Comparison of ENCODE assay signal across 11 mouse cellular contexts in the genomic region with DNA sequence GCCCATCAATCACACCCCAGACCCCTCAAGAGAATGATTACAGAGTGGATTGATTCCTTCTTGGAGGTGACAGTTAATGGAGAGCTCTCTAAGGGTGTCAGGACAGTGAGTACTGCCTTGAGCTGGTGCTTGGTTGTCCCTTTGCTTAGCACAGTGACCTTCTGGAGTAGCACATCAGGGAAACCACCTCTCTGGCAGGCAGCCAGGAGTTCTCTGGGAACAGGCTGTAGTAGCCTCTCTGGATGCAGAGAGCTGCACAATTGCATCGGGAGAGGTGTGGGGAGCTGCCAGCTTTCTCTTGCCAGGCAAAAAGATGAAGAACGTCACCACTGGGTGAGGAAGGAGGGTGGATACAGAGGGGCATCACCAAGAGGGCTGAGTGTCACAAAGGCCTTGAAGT.
A peak's percentile ranks its signal among the peaks of the same experiment; 100 is the strongest.
DNase-seq lines count a peak whose midpoint lies in the region; ATAC-seq and TF ChIP-seq lines count a peak whose summit lies in the region.
"Had no signal": no experiment of that assay in that cellular context is flagged by ENCODE, and none has a peak within 500 bp of the region (broad histone marks: within the 10 kb centered on the region; RNA-seq: fewer than 3 reads in every experiment).

No protein-coding gene starts in this region.

- H3K4me3 ChIP-seq in lung, embryonic 14.5 days (ENCODE audit: low read depth, low read length) = no peak overlapping the region
- no peak overlapping the region for H3K4me3 ChIP-seq in lung, adult 2 months (replicated peaks; ENCODE audit: extremely low read depth, low read depth, low read length)
- H3K4me3 ChIP-seq in intestine, embryonic 15.5 days (replicated peaks) = no peak overlapping the region
- H3K4me3 ChIP-seq: embryonic facial prominence, embryonic 10.5 days; megakaryocyte, embryonic 14.5 days had no signal

- no peak for TF ChIP-seq CTCF in lung, embryonic 14.5 days (IDR thresholded peaks at IDR 0.05; ENCODE audit: low read depth)
- TF ChIP-seq CTCF in lung, adult 2 months (IDR thresholded peaks at IDR 0.05; ENCODE audit: insufficient read depth, low read length) = no peak

- peak; percentile 45 for DNase-seq in lung, embryonic 14.5 days
- DNase-seq in lung, adult 2 months = no peak
- peak; percentile 91 for DNase-seq in adrenal gland, postnatal 14 days
- peak; percentile 62 for DNase-seq in cerebellum, adult 9-11 months
- peak; percentile 36 for DNase-seq in lung, postnatal 14 days
- DNase-seq in urinary bladder, postnatal 36 days (ENCODE audit: low spot score in 2 of 2) = no peak
- DNase-seq in thymus, postnatal 10 days (ENCODE audit: low spot score in 2 of 2) = no peak
- DNase-seq: gastrocnemius, postnatal 36 days had no signal

- no peak overlapping the region for H3K27ac ChIP-seq in lung, embryonic 14.5 days (ENCODE audit: low read depth)
- H3K27ac ChIP-seq in intestine, embryonic 15.5 days = no peak overlapping the region
- H3K27ac ChIP-seq: embryonic facial prominence, embryonic 10.5 days had no signal

- no peak overlapping the region for H3K9ac ChIP-seq in lung, embryonic 14.5 days
- H3K9ac ChIP-seq in intestine, embryonic 15.5 days = no peak overlapping the region

- ATAC-seq in lung, embryonic 14.5 days (ENCODE audit: insufficient read depth) = no peak
- ATAC-seq in intestine, embryonic 15.5 days = no peak

- no peak overlapping the region for H3K4me2 ChIP-seq in lung, embryonic 14.5 days
- no peak overlapping the region for H3K4me2 ChIP-seq in intestine, embryonic 15.5 days (replicated peaks)

- TF ChIP-seq POLR2A in lung, adult 2 months (IDR thresholded peaks at IDR 0.05; ENCODE audit: borderline replicate concordance, extremely low read depth, low read depth, low read length) = no peak

- WGBS in lung, embryonic 14.5 days = 42% methylated on average over 2 of the region's 2 CpGs
- 55% methylated on average over 2 of the region's 2 CpGs for WGBS in lung, adult 2 months
- WGBS in intestine, embryonic 15.5 days = 69% methylated on average over 2 of the region's 2 CpGs

- H3K27me3 ChIP-seq in lung, embryonic 14.5 days (ENCODE audit: insufficient read depth, low read length) = no peaks in the 10 kb centered on the region
- H3K27me3 ChIP-seq in intestine, embryonic 15.5 days (replicated peaks) = no peaks in the 10 kb centered on the region
- H3K27me3 ChIP-seq: megakaryocyte, embryonic 14.5 days had no signal

- no peaks in the 10 kb centered on the region for H3K36me3 ChIP-seq in lung, embryonic 14.5 days (ENCODE audit: insufficient read depth)
- H3K36me3 ChIP-seq in intestine, embryonic 15.5 days = no peaks in the 10 kb centered on the region
- H3K36me3 ChIP-seq: embryonic facial prominence, embryonic 10.5 days had no signal

- H3K4me1 ChIP-seq in lung, embryonic 14.5 days (ENCODE audit: insufficient read depth) = no peaks in the 10 kb centered on the region
- no peaks in the 10 kb centered on the region for H3K4me1 ChIP-seq in lung, adult 2 months (ENCODE audit: control insufficient read depth, insufficient read depth, low read length)
- no peaks in the 10 kb centered on the region for H3K4me1 ChIP-seq in intestine, embryonic 15.5 days (replicated peaks)

- H3K9me3 ChIP-seq in lung, embryonic 14.5 days (ENCODE audit: low read depth, low read length) = no peaks in the 10 kb centered on the region
- no peaks in the 10 kb centered on the region for H3K9me3 ChIP-seq in intestine, embryonic 15.5 days

Comparison
In these comparisons a context has a peak if more than half of its experiments do, and no peak if none do; other contexts are left out.
1. DNase-seq: peak in lung, embryonic 14.5 days (single experiment), adrenal gland, postnatal 14 days (single experiment), cerebellum, adult 9-11 months (single experiment) and lung, postnatal 14 days (single experiment); none in lung, adult 2 months (single experiment), urinary bladder, postnatal 36 days (0 of 2) and thymus, postnatal 10 days (0 of 2).